Mouse (Mus musculus) MEL (cell line): ENCODE measurements around the gene Ripor3.

Experiments
- CHD1 ChIP-seq: IDR thresholded peaks from 2 replicates; pipeline ENCODE4 v1.6.1; 2012; ENCODE audit warnings: low read depth, mild to moderate bottlenecking, inconsistent platforms, low read length, improper control_type of control experiment
- CHD2 ChIP-seq: IDR thresholded peaks from 2 replicates; pipeline ENCODE4 v1.6.1; 2011; ENCODE audit warnings: low read length, improper control_type of control experiment
- CTCF ChIP-seq, 3 experiments: IDR thresholded peaks in 2 of 3; conservative IDR thresholded peaks in 1 of 3; 2 replicates each; pipeline ENCODE4 v1.5.1; 2011 to 2012; ENCODE audit warnings: low read length in 3 of 3, low read depth in 2 of 3, mild to moderate bottlenecking in 2 of 3, improper control_type of control experiment in 1 of 3, inconsistent platforms in 1 of 3, mixed read lengths in 1 of 3, moderate library complexity in 1 of 3; ENCODE audit not compliant: control insufficient read depth in 1 of 3, insufficient read depth in 1 of 3, poor library complexity in 1 of 3, severe bottlenecking in 1 of 3
- E2F4 ChIP-seq: IDR thresholded peaks from 2 replicates; pipeline ENCODE4 v1.6.1; 2011; ENCODE audit warnings: low read depth, low read length, improper control_type of control experiment, borderline replicate concordance
- EP300 ChIP-seq, 2 experiments: IDR thresholded peaks; 2 replicates each; pipeline ENCODE4 v1.6.1; 2011; ENCODE audit warnings: improper control_type of control experiment in 2 of 2, low read length in 2 of 2, low read depth in 1 of 2, mild to moderate bottlenecking in 1 of 2
- GATA1 ChIP-seq: IDR thresholded peaks from 2 replicates; pipeline ENCODE4 v1.6.1; 2011; ENCODE audit warnings: low read depth, low read length, improper control_type of control experiment
- MAFK ChIP-seq: IDR thresholded peaks from 2 replicates; pipeline ENCODE4 v1.6.1; 2011; ENCODE audit warnings: low read depth, mild to moderate bottlenecking, low read length, improper control_type of control experiment, borderline replicate concordance
- NRF1 ChIP-seq: IDR thresholded peaks from 2 replicates; pipeline ENCODE4 v1.6.1; 2014; ENCODE audit warnings: low read depth, mild to moderate bottlenecking, inconsistent platforms, low read length, improper control_type of control experiment, moderate library complexity; ENCODE audit not compliant: poor library complexity, insufficient read depth, severe bottlenecking
- POLR2A ChIP-seq, 2 experiments: IDR thresholded peaks; 2 replicates each; pipeline ENCODE4 v1.6.1; 2011 to 2012; ENCODE audit warnings: low read length in 2 of 2, mild to moderate bottlenecking in 2 of 2, control low read depth in 1 of 2, improper control_type of control experiment in 1 of 2, low read depth in 1 of 2, moderate library complexity in 1 of 2; ENCODE audit not compliant: control insufficient read depth in 1 of 2, insufficient read depth in 1 of 2, poor library complexity in 1 of 2
- POLR2AphosphoS2 ChIP-seq: IDR thresholded peaks from 2 replicates; pipeline ENCODE4 v1.6.1; 2011; ENCODE audit warnings: low read length, improper control_type of control experiment
- RCOR1 ChIP-seq: IDR thresholded peaks from 2 replicates; pipeline ENCODE4 v1.6.1; 2012; ENCODE audit warnings: low read depth, mild to moderate bottlenecking, inconsistent platforms, low read length, improper control_type of control experiment
- SIN3A ChIP-seq: IDR thresholded peaks from 2 replicates; pipeline ENCODE4 v1.6.1; 2012; ENCODE audit warnings: low read length, improper control_type of control experiment, inconsistent platforms
- TBP ChIP-seq: IDR thresholded peaks from 2 replicates; pipeline ENCODE4 v1.8.0; 2011; ENCODE audit warnings: low read depth, low read length, improper control_type of control experiment

DNA sequence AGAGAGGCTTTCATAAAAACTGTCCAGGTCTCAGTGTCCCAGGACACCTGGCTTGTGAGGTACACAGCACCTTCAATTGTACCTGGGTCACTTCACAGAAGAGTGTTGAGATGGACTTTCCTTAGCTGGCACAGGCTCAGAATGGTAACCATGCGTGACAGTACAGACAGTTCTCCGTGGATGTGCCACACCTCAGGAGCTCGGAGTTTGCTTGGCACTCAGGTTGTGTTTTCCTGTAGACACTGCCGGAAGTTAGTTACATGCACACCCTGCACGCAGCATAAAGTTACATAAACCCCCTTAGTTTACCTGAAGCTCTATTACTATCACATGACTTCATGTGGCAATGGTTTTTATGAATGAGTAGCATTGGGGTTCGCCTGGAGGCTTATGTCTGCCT, 59.7 kb downstream of the Ripor3 start:
- TF ChIP-seq RCOR1, result no peak
- no peak for TF ChIP-seq EP300 (IDR thresholded peaks at IDR 0.05; ENCODE audit: low read depth in 1 of 2, low read length in 2 of 2)
- TF ChIP-seq MAFK, result no peak
- no peak for TF ChIP-seq CHD1
- TF ChIP-seq POLR2A (IDR thresholded peaks at IDR 0.05; ENCODE audit: control insufficient read depth in 1 of 2, insufficient read depth in 1 of 2, low read depth in 1 of 2, low read length in 2 of 2, poor library complexity in 1 of 2), result no peak
- no peak for TF ChIP-seq GATA1
- TF ChIP-seq POLR2AphosphoS2, result no peak
- no peak for TF ChIP-seq E2F4
- no peak for TF ChIP-seq CTCF (IDR thresholded peaks at IDR 0.05 in 2 of 3, conservative IDR thresholded peaks at IDR 0.05 in 1 of 3; ENCODE audit: control insufficient read depth in 1 of 3, insufficient read depth in 1 of 3, low read depth in 2 of 3, low read length in 3 of 3, poor library complexity in 1 of 3, severe bottlenecking in 1 of 3)
- no peak for TF ChIP-seq NRF1
- no peak for TF ChIP-seq CHD2
- TF ChIP-seq TBP, result no peak
- no peak for TF ChIP-seq SIN3A
